Mouse (Mus musculus) heart, postnatal 0 days (tissue): ENCODE results near the gene Slc37a2. TPM values are rescaled to one million over a fixed set of nuclear protein-coding genes. Genes with fewer than 3 reads are reported as not detected.

Source experiments
- ATAC-seq: fragments of 200-750 bp; cut with Nextera tagmentation; 2 replicates; pipeline ENCODE4 v1.8.0; 2017; ENCODE audit warnings: low read depth, moderate number of reproducible peaks, moderate library complexity; ENCODE audit not compliant: insufficient read depth
- DNase-seq: peaks from one replicate; pipeline ENCODE4 v3.0.0-alpha.2; 2016; ENCODE audit warnings: low spot score
- H3K27ac ChIP-seq: fragments of 300-500 bp; sonication (generic); 2 replicates; pipeline ENCODE4 v1.5.1; 2014; ENCODE audit warnings: low read depth, mild to moderate bottlenecking
- H3K27me3 ChIP-seq: fragments of 300-500 bp; sonication (generic); 2 replicates; pipeline ENCODE4 v1.6.1; 2014; ENCODE audit warnings: low read length, mixed read lengths; ENCODE audit not compliant: control insufficient read depth, insufficient read depth
- H3K36me3 ChIP-seq: fragments of 300-500 bp; sonication (generic); replicated peaks from 2 replicates; pipeline ENCODE4 v1.6.1; 2014; ENCODE audit warnings: low read length, mixed read lengths; ENCODE audit not compliant: control insufficient read depth, insufficient read depth
- H3K4me1 ChIP-seq: fragments of 300-500 bp; sonication (generic); 2 replicates; pipeline ENCODE4 v1.6.1; 2014; ENCODE audit warnings: antibody characterized with exemption; ENCODE audit not compliant: control insufficient read depth, insufficient read depth
- H3K4me2 ChIP-seq: fragments of 300-500 bp; sonication (generic); 2 replicates; pipeline ENCODE4 v1.6.1; 2014; ENCODE audit warnings: low read depth, mild to moderate bottlenecking, low read length, moderate library complexity
- H3K4me3 ChIP-seq: fragments of 300-500 bp; sonication (generic); 2 replicates; pipeline ENCODE4 v1.5.1; 2014; ENCODE audit warnings: low read depth, low read length
- H3K9ac ChIP-seq: fragments of 300-500 bp; sonication (generic); replicated peaks from 2 replicates; pipeline ENCODE4 v1.6.1; 2014; ENCODE audit warnings: low read depth, low read length, mixed read lengths
- H3K9me3 ChIP-seq: fragments of 300-500 bp; sonication (generic); replicated peaks from 2 replicates; pipeline ENCODE4 v1.6.1; 2016; ENCODE audit warnings: low read length; ENCODE audit not compliant: control insufficient read depth
- CTCF ChIP-seq: IDR thresholded peaks from 2 replicates; pipeline ENCODE4 v1.5.1; 2016; ENCODE audit warnings: antibody characterized with exemption, control low read depth, low read depth
- EP300 ChIP-seq: IDR thresholded peaks from 2 replicates; pipeline ENCODE4 v1.6.1; 2016; ENCODE audit warnings: antibody characterized with exemption, low read depth
- WGBS: fragments of 180-500 bp; shearing (Covaris S2); extraction: QIAGEN DNeasy Blood & Tissue Kit; methylation state at CpG from one replicate; pipeline ENCODE4 v1.1.7; 2014; 5-methylcytosine and 5-hydroxymethylcytosine counted together
- polyA plus RNA-seq: library from polyadenylated mRNA; unstranded; fragments of >200 nt; fragmentation: Nextera tagmentation; extraction: Ambion mirVana; gene quantifications from 2 replicates; pipeline ENCODE4 v1.2.1, GENCODE M21; 2015
- total RNA-seq: library from RNA; depleted of rRNA; stranded (reverse); fragments of >200 nt; gene quantifications from 2 replicates; pipeline ENCODE4 v1.2.3, GENCODE M21; 2014; ENCODE audit warnings: low replicate concordance

Gene Slc37a2
- total and polyA plus RNA-seq, 2 experiments from 2014 or later: 0.92 to 1.4 TPM

DNA sequence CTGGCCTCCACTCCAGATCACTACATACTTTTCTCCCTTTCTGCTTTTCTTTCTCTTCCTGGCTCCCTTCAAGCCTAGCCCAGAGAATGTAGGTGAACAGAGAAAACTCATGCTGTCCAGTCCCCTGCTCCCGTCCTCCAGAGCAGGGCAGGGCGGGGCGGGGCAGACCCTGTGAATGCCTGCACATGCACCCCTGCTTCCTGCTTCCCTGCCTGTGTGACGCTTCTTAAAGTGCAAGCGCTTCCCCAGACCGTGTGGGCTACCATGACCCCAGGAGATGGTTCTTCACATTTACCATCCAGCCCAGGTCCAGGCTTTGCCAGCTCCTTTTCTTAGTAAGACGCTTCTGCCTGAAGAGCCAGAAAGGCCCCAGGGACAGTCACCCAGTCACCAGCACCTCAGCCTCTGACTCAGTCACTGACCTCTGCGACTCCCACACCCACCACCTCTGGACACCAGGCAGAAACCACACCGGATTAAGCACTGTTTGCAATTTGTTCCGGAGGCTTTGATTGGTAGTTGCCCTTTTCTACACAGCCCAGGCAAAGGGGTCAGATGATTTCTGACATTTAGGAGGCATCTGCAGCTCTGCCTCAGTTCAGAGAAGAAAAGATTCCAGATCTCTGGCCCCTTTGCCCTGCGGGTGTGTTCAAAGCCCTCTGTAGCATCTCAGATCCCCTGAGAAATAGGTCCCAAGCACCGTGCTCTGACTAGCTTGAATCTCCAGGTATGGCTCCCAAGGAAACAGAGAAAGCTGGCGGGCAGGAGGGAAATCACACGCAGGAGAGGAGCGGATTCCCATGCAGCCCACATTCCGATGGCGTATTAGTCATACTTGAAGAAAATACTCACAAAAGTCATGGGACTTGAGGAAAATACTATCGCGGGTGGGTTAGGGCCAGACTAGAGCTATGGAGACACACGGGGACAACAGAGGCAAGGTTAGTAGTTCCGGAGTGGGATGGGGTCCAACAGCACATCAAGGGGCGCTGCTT, 23.0 kb downstream of the Slc37a2 start:
- DNase-seq: no peak
- no peaks in the 10 kb centered on the region for H3K27me3 ChIP-seq
- H3K36me3 ChIP-seq: no peaks in the 10 kb centered on the region
- no peaks in the 10 kb centered on the region for H3K9me3 ChIP-seq
- no peaks in the 10 kb centered on the region for H3K4me1 ChIP-seq
- 69% methylated on average over 22 of the region's 22 CpGs for WGBS
- H3K4me2 ChIP-seq: no peak overlapping the region
- no peak for ATAC-seq
- no peak overlapping the region for H3K4me3 ChIP-seq
- TF ChIP-seq CTCF (no peak), EP300 (no peak)
- H3K27ac ChIP-seq: no peak overlapping the region
- no peak overlapping the region for H3K9ac ChIP-seq

DNA sequence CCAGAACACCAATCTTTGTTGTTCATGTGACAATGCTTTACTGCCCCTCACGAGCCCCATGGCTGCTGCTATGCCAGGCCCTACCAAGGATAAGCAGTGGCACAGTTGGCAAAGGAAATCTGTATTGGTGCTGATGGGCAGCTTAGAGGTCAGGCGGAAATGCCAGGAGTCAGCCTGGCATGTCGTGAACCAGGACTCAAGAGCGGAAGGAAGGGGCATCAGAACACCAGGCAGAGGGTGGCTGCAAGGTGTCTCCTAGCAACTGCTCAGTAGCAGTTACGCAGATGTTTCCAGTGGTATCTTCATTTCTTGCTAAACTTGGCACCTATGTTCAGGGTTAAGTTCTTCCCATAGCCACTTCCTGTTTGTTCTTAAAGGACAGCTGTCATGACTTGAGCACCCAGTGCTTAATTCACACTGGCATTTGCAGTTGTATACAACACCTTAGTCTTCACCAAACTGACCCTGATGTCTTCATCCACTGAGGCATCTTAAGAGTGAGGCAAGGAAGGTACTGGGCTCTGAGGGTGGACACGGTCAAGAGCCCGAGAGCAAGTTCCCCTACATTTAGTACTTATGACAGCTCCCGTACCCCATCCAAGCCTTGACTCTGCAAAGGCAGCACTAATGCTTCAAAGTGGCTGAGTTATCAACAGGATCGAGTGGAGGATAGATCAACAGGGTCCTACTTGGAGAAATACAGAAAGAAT, 24.9 kb downstream of the Slc37a2 start:
- H3K9me3 ChIP-seq: no peaks in the 10 kb centered on the region
- H3K4me1 ChIP-seq: no peaks in the 10 kb centered on the region
- H3K27ac ChIP-seq: peak overlapping the region; percentile 59; the same call in 1 of the 2 replicates
- TF ChIP-seq CTCF (no peak), EP300 (no peak)
- H3K4me2 ChIP-seq: no peak overlapping the region
- H3K36me3 ChIP-seq: no peaks in the 10 kb centered on the region; the same call in 1 of the 2 replicates
- H3K4me3 ChIP-seq: no peak overlapping the region
- DNase-seq: no peak
- ATAC-seq: no peak
- 80% methylated on average over 9 of the region's 9 CpGs for WGBS
- H3K27me3 ChIP-seq: no peaks in the 10 kb centered on the region
- H3K9ac ChIP-seq: no peak overlapping the region

DNA sequence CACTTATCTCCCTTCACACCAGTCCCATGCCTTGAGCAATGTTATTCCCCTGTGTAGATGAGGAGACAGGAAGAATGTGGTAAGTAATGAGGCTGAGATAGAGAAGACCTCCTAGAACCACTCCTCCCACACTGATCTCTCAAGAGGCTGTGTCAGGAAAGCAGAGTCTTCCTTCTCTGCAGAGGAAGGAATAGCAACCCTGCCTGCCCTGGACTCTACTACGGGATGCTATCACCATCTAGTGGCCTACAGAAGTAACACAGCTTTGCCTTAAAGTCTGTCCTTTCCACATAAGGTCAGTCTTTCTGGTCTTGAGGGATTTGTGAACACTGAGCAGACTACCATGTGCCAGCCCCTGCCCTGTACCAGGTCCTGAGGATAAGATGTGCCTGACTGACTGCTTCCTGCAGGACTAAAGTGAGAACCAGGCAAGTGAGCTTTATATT, 25.6 kb downstream of the Slc37a2 start:
- ATAC-seq: peak; percentile 67
- Histone ChIP-seq H3K9ac (no peak overlapping the region), H3K27me3 (no peaks in the 10 kb centered on the region)

GRCm38 (mm10) chr9:37225581-37225980, 30.0 kb downstream of the Slc37a2 start:
- TF ChIP-seq EP300 (no peak), CTCF (no peak)
- H3K9ac ChIP-seq: no peak overlapping the region
- no peaks in the 10 kb centered on the region for H3K4me1 ChIP-seq
- H3K27me3 ChIP-seq: no peaks in the 10 kb centered on the region
- H3K9me3 ChIP-seq: no peaks in the 10 kb centered on the region
- ATAC-seq (no peak), DNase-seq (no peak)
- WGBS: 87% methylated on average over 1 of the region's 1 CpGs
- no peak overlapping the region for H3K27ac ChIP-seq
- H3K36me3 ChIP-seq: peaks cover 12% of the 10 kb centered on the region
- H3K4me2 ChIP-seq: no peak overlapping the region
- no peak overlapping the region for H3K4me3 ChIP-seq

More for the DNA sequence above, 25.6 kb downstream of the Slc37a2 start:
- H3K36me3 ChIP-seq: no peaks in the 10 kb centered on the region; the same call in 1 of the 2 replicates
- DNase-seq: peak; percentile 77
- H3K4me2 ChIP-seq: no peak overlapping the region
- H3K4me1 ChIP-seq: no peaks in the 10 kb centered on the region
- 0% methylated on average over 1 of the region's 1 CpGs for whole genome bisulfite sequencing
- TF ChIP-seq CTCF (peak; percentile 99), EP300 (no peak)
- peak overlapping the region; percentile 10; the same call in 1 of the 2 replicates for H3K27ac ChIP-seq
- H3K4me3 ChIP-seq: no peak overlapping the region
- no peaks in the 10 kb centered on the region for H3K9me3 ChIP-seq

DNA sequence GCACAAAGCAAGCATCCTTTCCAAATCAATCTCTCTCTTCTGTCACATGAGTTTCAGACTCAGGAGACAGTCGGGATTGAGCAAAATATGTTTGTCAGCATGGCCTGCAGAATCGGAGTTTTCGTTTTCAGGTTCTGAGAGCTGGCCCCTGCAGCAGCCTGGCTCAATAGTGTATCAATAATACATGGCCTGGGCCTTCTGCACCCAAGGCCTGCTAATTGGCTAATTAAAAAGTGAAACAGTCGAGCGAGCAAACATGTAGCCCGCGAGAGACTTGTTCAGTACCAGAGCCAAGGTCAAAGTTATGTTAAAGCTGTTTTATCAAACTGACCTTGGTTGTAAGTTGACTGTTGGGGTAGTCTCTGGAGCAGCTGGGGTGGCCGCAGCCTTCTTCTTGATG, 34.8 kb downstream of the Slc37a2 start:
- no peak for TF ChIP-seq EP300
- TF ChIP-seq CTCF: no peak
- no peaks in the 10 kb centered on the region for H3K27me3 ChIP-seq
- H3K27ac ChIP-seq: no peak overlapping the region
- H3K9ac ChIP-seq: no peak overlapping the region
- DNase-seq (no peak), ATAC-seq (no peak)
- H3K36me3 ChIP-seq: peaks cover 12% of the 10 kb centered on the region
- no peaks in the 10 kb centered on the region for H3K4me1 ChIP-seq
- no peak overlapping the region for H3K4me2 ChIP-seq
- H3K9me3 ChIP-seq: no peaks in the 10 kb centered on the region
- WGBS: 79% methylated on average over 8 of the region's 8 CpGs
- H3K4me3 ChIP-seq: no peak overlapping the region
